Mouse (Mus musculus): ENCODE results near the gene Oas1h. TPM values are rescaled to one million over a fixed set of nuclear protein-coding genes. Genes with fewer than 3 reads are reported as not detected.

Gene Oas1h
- total and polyA plus RNA-seq, 3 experiments, result not detected

DNA sequence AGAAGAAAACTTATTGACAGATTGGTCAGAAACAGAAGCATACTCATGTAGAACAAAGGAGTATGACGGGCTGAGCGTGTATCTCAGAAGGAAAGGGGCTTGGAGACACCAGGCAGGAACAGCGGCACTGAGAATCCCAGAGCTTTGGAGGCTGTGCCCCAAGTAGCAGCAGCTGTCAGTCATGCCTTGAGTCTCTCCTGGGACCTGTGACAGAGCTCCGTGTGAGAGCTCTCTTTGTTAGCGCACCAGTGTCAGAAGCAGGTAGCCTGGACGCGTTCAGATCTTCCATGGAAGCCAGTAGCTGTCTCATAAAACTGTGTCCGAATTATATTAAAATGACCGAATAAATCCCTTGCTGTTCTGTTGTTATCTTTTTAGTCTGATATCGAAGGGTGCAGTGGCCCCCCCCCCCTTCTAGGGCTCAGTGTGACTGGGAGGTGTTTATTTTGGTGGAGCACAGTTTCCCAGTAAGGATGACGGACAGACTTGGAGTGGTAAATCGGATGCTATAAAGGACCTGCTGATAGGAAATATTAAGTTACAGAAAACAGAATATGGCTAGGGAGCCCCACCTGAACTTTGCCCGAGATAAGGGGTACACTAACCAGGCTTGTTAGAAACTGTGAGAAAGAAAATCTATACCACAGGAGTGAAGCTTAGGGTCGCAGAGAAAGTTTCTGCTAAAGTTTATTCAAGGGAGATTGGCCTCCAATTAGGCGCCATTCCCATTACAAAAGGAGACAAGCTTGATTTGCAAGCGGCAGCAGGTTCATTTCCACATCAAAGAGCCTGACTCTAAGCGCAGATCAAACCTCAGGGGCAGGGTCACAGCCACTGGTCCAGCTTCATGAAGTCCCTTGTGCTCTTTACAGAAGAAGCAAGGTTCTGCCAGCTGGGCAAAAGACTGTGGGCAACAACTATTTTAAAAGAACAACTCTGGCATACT is 27.6 kb upstream of the Oas1h start:
- H3K9ac ChIP-seq (ENCODE audit: low read depth, low read length), result no peak overlapping the region
- H3K79me2 ChIP-seq (replicated peaks; ENCODE audit: control insufficient read depth, insufficient read depth, low read length), result no peaks in the 10 kb centered on the region
- no peaks in the 10 kb centered on the region for H3K36me3 ChIP-seq (ENCODE audit: control insufficient read depth, insufficient read depth, low read length)
- TF ChIP-seq POLR2A (IDR thresholded peaks at IDR 0.05; ENCODE audit: insufficient read depth, low read depth, low read length) (no peak), CTCF (IDR thresholded peaks at IDR 0.05) (no peak), EP300 (IDR thresholded peaks at IDR 0.05; ENCODE audit: insufficient read depth, low read depth, low read length) (no peak)
- WGBS, result 18% methylated on average over 17 of the region's 17 CpGs
- H3K27me3 ChIP-seq (ENCODE audit: control insufficient read depth, insufficient read depth, low read length), result no peaks in the 10 kb centered on the region
- no peak for DNase-seq
- H3K4me1 ChIP-seq (ENCODE audit: control insufficient read depth, insufficient read depth, low read length), result no peaks in the 10 kb centered on the region
- no peak overlapping the region for H3K27ac ChIP-seq
- no peak overlapping the region for H3K4me3 ChIP-seq
- intact Hi-C loops (cut with DNase I), result no loop called here

- no peak overlapping the region for H3K27ac ChIP-seq
- no peaks in the 10 kb centered on the region for H3K79me2 ChIP-seq (replicated peaks; ENCODE audit: control insufficient read depth, insufficient read depth, low read length)
- H3K36me3 ChIP-seq (ENCODE audit: control insufficient read depth, insufficient read depth, low read length), result no peaks in the 10 kb centered on the region
- peak; percentile 17 to 40 for DNase-seq
- H3K4me3 ChIP-seq, result no peak overlapping the region
- no peaks in the 10 kb centered on the region for H3K4me1 ChIP-seq (ENCODE audit: control insufficient read depth, insufficient read depth, low read length)
- H3K9ac ChIP-seq (ENCODE audit: low read depth, low read length), result no peak overlapping the region
- 8% methylated on average over 8 of the region's 8 CpGs for whole genome bisulfite sequencing
- intact Hi-C loops (cut with DNase I), result no loop called here
- no peaks in the 10 kb centered on the region for H3K27me3 ChIP-seq (ENCODE audit: control insufficient read depth, insufficient read depth, low read length)
- TF ChIP-seq EP300 (IDR thresholded peaks at IDR 0.05; ENCODE audit: insufficient read depth, low read depth, low read length), result no peak
- TF ChIP-seq CTCF (IDR thresholded peaks at IDR 0.05), result peak; percentile 78
- no peak for TF ChIP-seq POLR2A (IDR thresholded peaks at IDR 0.05; ENCODE audit: insufficient read depth, low read depth, low read length)
Observed at GRCm38 (mm10) chr5:120836731-120837585, 24.3 kb upstream of the Oas1h start.

GRCm38 (mm10) chr5:120844713-120845112 is 16.5 kb upstream of the Oas1h start:
- intact Hi-C loops (cut with DNase I), result no loop called here
- H3K79me2 ChIP-seq (replicated peaks; ENCODE audit: control insufficient read depth, insufficient read depth, low read length), result no peaks in the 10 kb centered on the region

DNA sequence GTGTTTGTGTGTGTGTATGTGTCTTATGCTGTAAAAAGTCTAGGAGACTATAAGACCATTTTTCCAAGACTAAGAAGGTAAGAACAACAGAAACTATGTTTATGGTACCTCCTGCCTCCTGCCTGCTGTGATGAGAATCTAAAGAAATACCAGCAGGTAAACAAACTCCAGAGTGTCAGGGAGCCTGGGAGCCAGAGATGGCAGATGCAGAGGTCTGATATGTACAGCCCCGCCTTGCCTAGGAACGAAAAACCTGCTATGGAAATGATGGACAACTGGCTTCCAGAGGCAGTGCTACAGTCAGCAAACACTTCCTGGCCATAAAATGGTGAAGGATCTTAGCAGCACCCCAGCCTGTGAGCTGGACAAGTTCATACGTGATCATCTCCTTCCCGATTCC is 14.2 kb upstream of the Oas1h start, which contains the start of gene Oas1f:
Oas1f (plus strand) TSS at position 301 of the 400 bp plus-strand sequence.
- Histone ChIP-seq H3K4me1 (ENCODE audit: control insufficient read depth, insufficient read depth, low read length) (no peaks in the 10 kb centered on the region), H3K27me3 (ENCODE audit: control insufficient read depth, insufficient read depth, low read length) (no peaks in the 10 kb centered on the region), H3K9ac (ENCODE audit: low read depth, low read length) (no peak within 1 kb of the TSS), H3K4me3 (no peak within 1 kb of the TSS), H3K79me2 (replicated peaks; ENCODE audit: control insufficient read depth, insufficient read depth, low read length) (no peaks in the 10 kb centered on the region), H3K27ac (no peak within 1 kb of the TSS), H3K36me3 (ENCODE audit: control insufficient read depth, insufficient read depth, low read length) (no peaks in the 10 kb centered on the region)
- DNase-seq, result no peak
- no peak for TF ChIP-seq POLR2A (IDR thresholded peaks at IDR 0.05; ENCODE audit: insufficient read depth, low read depth, low read length)
- no peak for TF ChIP-seq CTCF (IDR thresholded peaks at IDR 0.05)
- TF ChIP-seq EP300 (IDR thresholded peaks at IDR 0.05; ENCODE audit: insufficient read depth, low read depth, low read length), result no peak
- 68% methylated on average over 4 of the region's 4 CpGs for WGBS
- intact Hi-C loops (cut with DNase I), result no loop called here

More at GRCm38 (mm10) chr5:120844713-120845112, 16.5 kb upstream of the Oas1h start:
- no peak overlapping the region for H3K9ac ChIP-seq (ENCODE audit: low read depth, low read length)
- H3K4me1 ChIP-seq (ENCODE audit: control insufficient read depth, insufficient read depth, low read length), result no peaks in the 10 kb centered on the region
- peak in 1 of 2 experiments; percentile 15 for DNase-seq
- no peak for TF ChIP-seq POLR2A (IDR thresholded peaks at IDR 0.05; ENCODE audit: insufficient read depth, low read depth, low read length)
- TF ChIP-seq CTCF (IDR thresholded peaks at IDR 0.05), result no peak
- no peak for TF ChIP-seq EP300 (IDR thresholded peaks at IDR 0.05; ENCODE audit: insufficient read depth, low read depth, low read length)
- no peaks in the 10 kb centered on the region for H3K36me3 ChIP-seq (ENCODE audit: control insufficient read depth, insufficient read depth, low read length)
- H3K27me3 ChIP-seq (ENCODE audit: control insufficient read depth, insufficient read depth, low read length), result no peaks in the 10 kb centered on the region
- no peak overlapping the region for H3K27ac ChIP-seq
- 45% methylated on average over 3 of the region's 3 CpGs for WGBS
- no peak overlapping the region for H3K4me3 ChIP-seq

DNA sequence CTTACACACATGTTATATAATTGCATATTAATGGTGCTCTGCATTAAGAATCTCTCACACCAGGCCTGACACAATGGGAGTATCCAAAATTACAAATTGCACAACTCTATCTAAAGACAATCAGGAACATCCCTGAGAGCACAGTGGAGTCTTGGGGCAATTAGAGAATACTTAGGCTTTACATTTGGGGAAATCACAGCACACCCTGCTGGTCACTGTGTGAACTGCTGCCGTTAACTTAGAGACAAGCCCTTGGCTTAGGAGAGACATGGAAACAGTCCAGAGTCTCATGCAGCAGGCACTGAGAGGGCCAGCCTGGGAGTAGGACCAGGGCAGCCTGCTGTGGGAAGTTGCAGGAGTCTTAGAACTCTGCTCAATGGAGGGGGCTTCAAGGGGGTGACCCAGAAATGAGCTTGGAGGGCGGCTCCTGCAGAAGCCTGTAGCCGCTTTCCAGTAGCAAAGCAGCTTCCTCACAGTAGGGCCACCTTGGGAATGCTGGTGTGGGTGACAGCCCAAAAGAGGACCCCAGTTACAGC is 11.6 kb upstream of the Oas1h start:
- intact Hi-C loops (cut with DNase I), result no loop called here
- Histone ChIP-seq H3K79me2 (replicated peaks; ENCODE audit: control insufficient read depth, insufficient read depth, low read length) (no peaks in the 10 kb centered on the region), H3K4me1 (ENCODE audit: control insufficient read depth, insufficient read depth, low read length) (no peaks in the 10 kb centered on the region), H3K27ac (no peak overlapping the region), H3K36me3 (ENCODE audit: control insufficient read depth, insufficient read depth, low read length) (no peaks in the 10 kb centered on the region), H3K27me3 (ENCODE audit: control insufficient read depth, insufficient read depth, low read length) (no peaks in the 10 kb centered on the region), H3K9ac (ENCODE audit: low read depth, low read length) (no peak overlapping the region), H3K4me3 (no peak overlapping the region)
- WGBS, result 65% methylated on average over 3 of the region's 3 CpGs
- peak; percentile 71 for TF ChIP-seq CTCF (IDR thresholded peaks at IDR 0.05)
- TF ChIP-seq EP300 (IDR thresholded peaks at IDR 0.05; ENCODE audit: insufficient read depth, low read depth, low read length), result no peak
- no peak for TF ChIP-seq POLR2A (IDR thresholded peaks at IDR 0.05; ENCODE audit: insufficient read depth, low read depth, low read length)
- DNase-seq, result peak; percentile 21 to 23
